Mouse (Mus musculus) embryo, embryonic 9.5 days (tissue): Measurements from ENCODE around the gene Gm17079.
"Not testable (repeated sequence)": the region's sequence is repeated elsewhere in the genome, so short reads cannot be mapped to it uniquely, and the experiment has no call there.

ENCODE experiments used
- DNase-seq: peaks from one replicate; pipeline ENCODE4 v3.0.0-alpha.2; 2017; ENCODE audit errors: extremely low spot score

Gene Gm17079

GRCm38 (mm10) chr14:51695368-51695767 is at the start of gene Gm17079:
Gm17079 (minus strand) TSS chr14:51695468.
- DNase-seq = not testable (repeated sequence)

GRCm38 (mm10) chr14:51740347-51741170 is 45.3 kb upstream of the Gm17079 start:
- peak; percentile 53 for DNase-seq

- DNase-seq = peak; percentile 12
These were observed 44.1 kb upstream of the Gm17079 start for GRCm38 (mm10) chr14:51739150-51739993.

GRCm38 (mm10) chr14:51738411-51739149 is 43.3 kb upstream of the Gm17079 start:
- peak; percentile 11 for DNase-seq

GRCm38 (mm10) chr14:51737967-51738366 is 42.7 kb upstream of the Gm17079 start:
- DNase-seq = no peak

GRCm38 (mm10) chr14:51717083-51717482 is 21.8 kb upstream of the Gm17079 start, which contains the start of gene Gm5800:
Gm5800 (minus strand) TSS chr14:51717183.
- no peak for DNase-seq

- DNase-seq = no peak
These were observed 18.0 kb downstream of the Gm17079 start for GRCm38 (mm10) chr14:51677269-51677668.
